Mouse (Mus musculus) spleen, postnatal 0 days (tissue): ENCODE data around the gene Mindy3. TPM values are rescaled to one million over a fixed set of nuclear protein-coding genes. Genes with fewer than 3 reads are reported as not detected.

ENCODE experiments used
- polyA plus RNA-seq: library from polyadenylated mRNA; unstranded; fragments of >200 nt; fragmentation: Nextera tagmentation; extraction: Ambion mirVana; gene quantifications from 2 replicates; pipeline ENCODE4 v1.2.1, GENCODE M21; 2015

Mindy3 gene
- polyA plus RNA-seq: 15.9 and 19.8 TPM in 2 replicates

GRCm38 (mm10) chr2:12419262-12419655 lies at the start of gene Mindy3:
Gene Mindy3 (minus strand): TSS chr2:12419470.

GRCm38 (mm10) chr2:12301431-12302170 lies 117.7 kb downstream of the Mindy3 start, which contains the start of gene Itga8:
Gene Itga8 (minus strand): TSS chr2:12301922.

Other genes with a start within 250 kb of the Mindy3 start
- 21.4 and 24.7 TPM in 2 replicates for gene Itga8, start 117.5 kb downstream of the Mindy3 start, polyA plus RNA-seq